In the genomic region with DNA sequence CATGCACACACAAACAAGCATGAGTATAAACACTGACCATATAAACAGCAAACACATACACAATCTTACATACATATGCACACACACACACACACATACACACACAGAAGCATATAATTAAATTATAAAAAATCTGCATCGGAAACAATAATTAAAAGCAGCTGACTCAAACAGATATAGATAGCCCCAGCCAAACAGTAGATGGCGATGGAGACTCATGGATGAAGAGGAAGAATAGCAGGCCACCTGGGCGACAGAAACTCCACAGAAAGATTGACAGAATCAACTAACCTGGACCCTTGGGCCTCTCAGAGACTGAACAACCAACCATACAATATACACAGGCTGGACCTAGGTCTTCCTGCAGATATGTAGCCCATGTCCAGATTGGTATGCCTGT, we compare ENCODE assay signal across 25 mouse cellular contexts. TPM values are rescaled to one million over a fixed set of nuclear protein-coding genes. Genes with fewer than 3 reads are reported as not detected.
DNase-seq lines count a peak whose midpoint lies in the region; ATAC-seq lines count a peak whose summit lies in the region.
"Had no signal": no experiment of that assay in that cellular context is flagged by ENCODE, and none has a peak within 500 bp of the region (broad histone marks: within the 10 kb centered on the region; RNA-seq: fewer than 3 reads in every experiment).

No protein-coding gene starts in this region.

- no peak overlapping the region for H3K27ac ChIP-seq in hindbrain, embryonic 16.5 days (ENCODE audit: low read depth, low read length)
- H3K27ac ChIP-seq in hindbrain, embryonic 14.5 days: no peak overlapping the region
- H3K27ac ChIP-seq: forebrain, embryonic 13.5 days; limb, embryonic 13.5 days; liver, embryonic 15.5 days; neural tube, embryonic 13.5 days had no signal

- no peak overlapping the region for H3K9ac ChIP-seq in hindbrain, embryonic 16.5 days (ENCODE audit: low read depth, low read length)
- no peak overlapping the region for H3K9ac ChIP-seq in hindbrain, embryonic 14.5 days
- H3K9ac ChIP-seq: forebrain, embryonic 13.5 days; heart, embryonic 12.5 days; limb, embryonic 13.5 days; liver, embryonic 15.5 days; neural tube, embryonic 13.5 days had no signal

- peak; percentile 4 for DNase-seq in embryo, embryonic 10.5 days (ENCODE audit: low spot score)
- DNase-seq in embryo, embryonic 10 days (ENCODE audit: low spot score): no peak
- no peak for DNase-seq in hindbrain, embryonic 14.5 days (ENCODE audit: low spot score)
- peak; percentile 10 for DNase-seq in 416B (ENCODE audit: low read depth)
- DNase-seq in ZHBTc4 (ENCODE audit: low read depth, low spot score): peak; percentile 10
- no peak for DNase-seq in lung, postnatal 4 days
- DNase-seq: cerebellum, postnatal 25 days; heart, postnatal 36 days; kidney, postnatal 14 days; layer of hippocampus, adult 9-11 months; lung, postnatal 14 days had no signal

- no peaks in the 10 kb centered on the region for H3K4me1 ChIP-seq in hindbrain, embryonic 16.5 days (ENCODE audit: control insufficient read depth, insufficient read depth, low read depth, low read length)
- no peaks in the 10 kb centered on the region for H3K4me1 ChIP-seq in hindbrain, embryonic 14.5 days (replicated peaks; ENCODE audit: control insufficient read depth, insufficient read depth, low read length)
- H3K4me1 ChIP-seq: forebrain, embryonic 13.5 days; heart, embryonic 12.5 days; limb, embryonic 13.5 days; liver, embryonic 15.5 days; neural tube, embryonic 13.5 days had no signal

- no peak overlapping the region for H3K4me3 ChIP-seq in hindbrain, embryonic 16.5 days (ENCODE audit: low read length)
- H3K4me3 ChIP-seq in hindbrain, embryonic 14.5 days (replicated peaks; ENCODE audit: low read length): no peak overlapping the region
- H3K4me3 ChIP-seq: forebrain, embryonic 13.5 days; heart, embryonic 12.5 days; limb, embryonic 13.5 days; liver, embryonic 15.5 days; neural tube, embryonic 13.5 days had no signal

- H3K36me3 ChIP-seq in hindbrain, embryonic 16.5 days (ENCODE audit: control insufficient read depth, insufficient read depth, low read length): no peaks in the 10 kb centered on the region
- H3K36me3 ChIP-seq in hindbrain, embryonic 14.5 days (replicated peaks; ENCODE audit: control insufficient read depth, insufficient read depth): no peaks in the 10 kb centered on the region
- H3K36me3 ChIP-seq: heart, embryonic 12.5 days; limb, embryonic 13.5 days; liver, embryonic 15.5 days; neural tube, embryonic 13.5 days had no signal

- WGBS in hindbrain, embryonic 16.5 days: 40% methylated on average over 3 of the region's 3 CpGs
- WGBS in hindbrain, embryonic 14.5 days: 36% methylated on average over 3 of the region's 3 CpGs

- no peaks in the 10 kb centered on the region for H3K9me3 ChIP-seq in hindbrain, embryonic 16.5 days (ENCODE audit: control insufficient read depth, low read length)
- no peaks in the 10 kb centered on the region for H3K9me3 ChIP-seq in hindbrain, embryonic 14.5 days (ENCODE audit: control insufficient read depth, low read length)
- H3K9me3 ChIP-seq: forebrain, embryonic 13.5 days; heart, embryonic 12.5 days; limb, embryonic 13.5 days; liver, embryonic 15.5 days; neural tube, embryonic 13.5 days had no signal

- ATAC-seq in hindbrain, embryonic 16.5 days: peak; percentile 61; the same call in 1 of the 2 replicates
- no peak for ATAC-seq in hindbrain, embryonic 14.5 days (ENCODE audit: low FRiP score)
- ATAC-seq in erythroid progenitor cell, adult 5-6 weeks (replicated peaks; ENCODE audit: low FRiP score, poor library complexity, severe bottlenecking): no peak
- ATAC-seq: forebrain, embryonic 13.5 days; intestine, embryonic 16.5 days had no signal

- no peak overlapping the region for H3K4me2 ChIP-seq in hindbrain, embryonic 16.5 days (ENCODE audit: low read length)
- H3K4me2 ChIP-seq in hindbrain, embryonic 14.5 days (replicated peaks): no peak overlapping the region
- H3K4me2 ChIP-seq: forebrain, embryonic 13.5 days; heart, embryonic 12.5 days; limb, embryonic 13.5 days; liver, embryonic 15.5 days; neural tube, embryonic 13.5 days had no signal

- H3K27me3 ChIP-seq in hindbrain, embryonic 16.5 days (replicated peaks; ENCODE audit: control insufficient read depth, insufficient read depth, low read length): no peaks in the 10 kb centered on the region
- H3K27me3 ChIP-seq in hindbrain, embryonic 14.5 days (ENCODE audit: control insufficient read depth, insufficient read depth, low read length): no peaks in the 10 kb centered on the region
- H3K27me3 ChIP-seq: forebrain, embryonic 13.5 days; heart, embryonic 12.5 days; limb, embryonic 13.5 days; liver, embryonic 15.5 days; neural tube, embryonic 13.5 days had no signal

RNA-seq across cellular contexts. Expression of a gene that starts 1.1 kb away (rescaled TPM):
- not detected in 2 replicates for polyA plus RNA-seq in hindbrain, embryonic 16.5 days (2015; fragmentation: Nextera tagmentation; extraction: Ambion mirVana)
- polyA plus RNA-seq in hindbrain, embryonic 14.5 days (2014; fragmentation: Nextera tagmentation; extraction: Ambion mirVana): not detected in 2 replicates
- total RNA-seq in erythroid progenitor cell, adult 5-6 weeks (2015; ENCODE audit: low replicate concordance): not detected in 2 replicates
- not detected in 2 replicates for total RNA-seq in erythroid progenitor cell, adult 5-6 weeks (2017; ENCODE audit: low replicate concordance)
- total RNA-seq: adrenal gland, adult 18-20 months; heart, postnatal 36 days; left cerebral cortex, postnatal 10 days; megakaryocyte-erythroid progenitor cell, adult 5-6 weeks had no signal
- polyA plus RNA-seq: forebrain, embryonic 13.5 days; gonadal fat pad, adult 2 months; heart, embryonic 12.5 days; intestine, embryonic 16.5 days; limb, embryonic 13.5 days; liver, embryonic 15.5 days; neural tube, embryonic 13.5 days; testis, adult 2 months had no signal

RNA-seq across cellular contexts. Expression of a gene that starts 11.7 kb away (rescaled TPM):
- polyA plus RNA-seq in hindbrain, embryonic 16.5 days (2015; fragmentation: Nextera tagmentation; extraction: Ambion mirVana): not detected in 2 replicates
- not detected in 2 replicates for polyA plus RNA-seq in hindbrain, embryonic 14.5 days (2014; fragmentation: Nextera tagmentation; extraction: Ambion mirVana)
- total RNA-seq in erythroid progenitor cell, adult 5-6 weeks (2015; ENCODE audit: low replicate concordance): not detected in 2 replicates
- not detected in 2 replicates for total RNA-seq in erythroid progenitor cell, adult 5-6 weeks (2017; ENCODE audit: low replicate concordance)
- total RNA-seq: adrenal gland, adult 18-20 months; heart, postnatal 36 days; left cerebral cortex, postnatal 10 days; megakaryocyte-erythroid progenitor cell, adult 5-6 weeks had no signal
- polyA plus RNA-seq: forebrain, embryonic 13.5 days; gonadal fat pad, adult 2 months; heart, embryonic 12.5 days; intestine, embryonic 16.5 days; limb, embryonic 13.5 days; liver, embryonic 15.5 days; neural tube, embryonic 13.5 days; testis, adult 2 months had no signal

RNA-seq across cellular contexts. Expression of a gene that starts 14.3 kb away (rescaled TPM):
- not detected in 2 replicates for polyA plus RNA-seq in hindbrain, embryonic 16.5 days (2015; fragmentation: Nextera tagmentation; extraction: Ambion mirVana)
- not detected in 2 replicates for polyA plus RNA-seq in hindbrain, embryonic 14.5 days (2014; fragmentation: Nextera tagmentation; extraction: Ambion mirVana)
- total RNA-seq in erythroid progenitor cell, adult 5-6 weeks (2015; ENCODE audit: low replicate concordance): not detected in 2 replicates
- not detected in 2 replicates for total RNA-seq in erythroid progenitor cell, adult 5-6 weeks (2017; ENCODE audit: low replicate concordance)
- total RNA-seq: adrenal gland, adult 18-20 months; heart, postnatal 36 days; left cerebral cortex, postnatal 10 days; megakaryocyte-erythroid progenitor cell, adult 5-6 weeks had no signal
- polyA plus RNA-seq: embryonic facial prominence, embryonic 14.5 days; forebrain, embryonic 13.5 days; gonadal fat pad, adult 2 months; heart, embryonic 12.5 days; intestine, embryonic 16.5 days; limb, embryonic 13.5 days; liver, embryonic 15.5 days; neural tube, embryonic 13.5 days; testis, adult 2 months had no signal

RNA-seq across cellular contexts. Expression of a gene that starts 25.5 kb away (rescaled TPM):
- not detected in 2 replicates for polyA plus RNA-seq in hindbrain, embryonic 16.5 days (2015; fragmentation: Nextera tagmentation; extraction: Ambion mirVana)
- not detected in 2 replicates for polyA plus RNA-seq in hindbrain, embryonic 14.5 days (2014; fragmentation: Nextera tagmentation; extraction: Ambion mirVana)
- total RNA-seq in erythroid progenitor cell, adult 5-6 weeks (2015; ENCODE audit: low replicate concordance): not detected in 2 replicates
- not detected in 2 replicates for total RNA-seq in erythroid progenitor cell, adult 5-6 weeks (2017; ENCODE audit: low replicate concordance)
- total RNA-seq: adrenal gland, adult 18-20 months; heart, postnatal 36 days; left cerebral cortex, postnatal 10 days; megakaryocyte-erythroid progenitor cell, adult 5-6 weeks had no signal
- polyA plus RNA-seq: forebrain, embryonic 13.5 days; gonadal fat pad, adult 2 months; heart, embryonic 12.5 days; intestine, embryonic 16.5 days; limb, embryonic 13.5 days; liver, embryonic 15.5 days; neural tube, embryonic 13.5 days; testis, adult 2 months had no signal

RNA-seq across cellular contexts. Expression of a gene that starts 33.0 kb away (rescaled TPM):
- polyA plus RNA-seq in hindbrain, embryonic 16.5 days (2015; fragmentation: Nextera tagmentation; extraction: Ambion mirVana): not detected in 2 replicates
- not detected in 2 replicates for polyA plus RNA-seq in hindbrain, embryonic 14.5 days (2014; fragmentation: Nextera tagmentation; extraction: Ambion mirVana)
- not detected in 2 replicates for total RNA-seq in erythroid progenitor cell, adult 5-6 weeks (2015; ENCODE audit: low replicate concordance)
- not detected in 2 replicates for total RNA-seq in erythroid progenitor cell, adult 5-6 weeks (2017; ENCODE audit: low replicate concordance)
- total RNA-seq: adrenal gland, adult 18-20 months; heart, postnatal 36 days; left cerebral cortex, postnatal 10 days; megakaryocyte-erythroid progenitor cell, adult 5-6 weeks had no signal
- polyA plus RNA-seq: forebrain, embryonic 13.5 days; gonadal fat pad, adult 2 months; heart, embryonic 12.5 days; intestine, embryonic 16.5 days; limb, embryonic 13.5 days; liver, embryonic 15.5 days; neural tube, embryonic 13.5 days; testis, adult 2 months had no signal

Comparison
In these comparisons a context has a peak if more than half of its experiments do, and no peak if none do; other contexts are left out.
1. DNase-seq: peak in embryo, embryonic 10.5 days (single experiment), 416B (single experiment) and ZHBTc4 (single experiment); none in embryo, embryonic 10 days (single experiment), hindbrain, embryonic 14.5 days (single experiment) and lung, postnatal 4 days (0 of 2).